Mouse (Mus musculus) intestine, postnatal 0 days (tissue): ENCODE results near the gene Coa4. TPM values are rescaled to one million over a fixed set of nuclear protein-coding genes. Genes with fewer than 3 reads are reported as not detected.
A peak's percentile ranks its signal among the peaks of the same experiment; 100 is the strongest.

Experiments
- ATAC-seq: fragments of 200-750 bp; cut with Nextera tagmentation; 2 replicates; pipeline ENCODE4 v1.8.0; 2017; ENCODE audit warnings: mild to moderate bottlenecking, moderate TSS enrichment, moderate library complexity
- H3K27ac ChIP-seq: fragments of 300-500 bp; sonication (generic); 2 replicates; pipeline ENCODE4 v1.5.1; 2014; ENCODE audit warnings: mild to moderate bottlenecking, low read depth, low read length, moderate library complexity
- H3K27me3 ChIP-seq: fragments of 300-500 bp; sonication (generic); replicated peaks from 2 replicates; pipeline ENCODE4 v1.6.1; 2014; ENCODE audit warnings: low read length, mixed read lengths; ENCODE audit not compliant: control insufficient read depth, insufficient read depth
- H3K36me3 ChIP-seq: fragments of 300-500 bp; sonication (generic); 2 replicates; pipeline ENCODE4 v1.6.1; 2014; ENCODE audit warnings: mild to moderate bottlenecking, moderate library complexity; ENCODE audit not compliant: control insufficient read depth, insufficient read depth
- H3K4me1 ChIP-seq: fragments of 300-500 bp; sonication (generic); replicated peaks from 2 replicates; pipeline ENCODE4 v1.6.1; 2014; ENCODE audit warnings: antibody characterized with exemption, low read length, mixed read lengths; ENCODE audit not compliant: control insufficient read depth, insufficient read depth
- H3K4me2 ChIP-seq: fragments of 300-500 bp; sonication (generic); replicated peaks from 2 replicates; pipeline ENCODE4 v1.6.1; 2014; ENCODE audit warnings: low read depth, mild to moderate bottlenecking, moderate library complexity
- H3K4me3 ChIP-seq: fragments of 300-500 bp; sonication (generic); 2 replicates; pipeline ENCODE4 v1.5.1; 2014; ENCODE audit warnings: low read depth, low read length
- H3K9ac ChIP-seq: fragments of 300-500 bp; sonication (generic); 2 replicates; pipeline ENCODE4 v1.6.1; 2014; ENCODE audit warnings: mild to moderate bottlenecking, low read depth, low read length
- H3K9me3 ChIP-seq: fragments of 300-500 bp; sonication (generic); 2 replicates; pipeline ENCODE4 v1.6.1; 2016; ENCODE audit warnings: mixed run types; ENCODE audit not compliant: control insufficient read depth
- CTCF ChIP-seq: sonication (generic); IDR thresholded peaks from 2 replicates; pipeline ENCODE4 v1.5.1; 2016; ENCODE audit warnings: low read depth, mild to moderate bottlenecking, control low read depth, antibody characterized with exemption, moderate library complexity
- WGBS: fragments of 180-500 bp; shearing (Covaris S2); extraction: QIAGEN DNeasy Blood & Tissue Kit; methylation state at CpG from one replicate; pipeline ENCODE4 v1.1.7; 2014; 5-methylcytosine and 5-hydroxymethylcytosine counted together
- polyA plus RNA-seq: library from polyadenylated mRNA; unstranded; fragments of >200 nt; fragmentation: Nextera tagmentation; extraction: Ambion mirVana; gene quantifications from 2 replicates; pipeline ENCODE4 v1.2.1, GENCODE M21; 2015

Coa4 gene
- polyA plus RNA-seq, 1 experiment from 2014 or later: 54.1 TPM

GRCm38 (mm10) chr7:100582235-100582634, 45.4 kb downstream of the Coa4 start:
- ATAC-seq: no peak
- TF ChIP-seq CTCF: no peak

DNA sequence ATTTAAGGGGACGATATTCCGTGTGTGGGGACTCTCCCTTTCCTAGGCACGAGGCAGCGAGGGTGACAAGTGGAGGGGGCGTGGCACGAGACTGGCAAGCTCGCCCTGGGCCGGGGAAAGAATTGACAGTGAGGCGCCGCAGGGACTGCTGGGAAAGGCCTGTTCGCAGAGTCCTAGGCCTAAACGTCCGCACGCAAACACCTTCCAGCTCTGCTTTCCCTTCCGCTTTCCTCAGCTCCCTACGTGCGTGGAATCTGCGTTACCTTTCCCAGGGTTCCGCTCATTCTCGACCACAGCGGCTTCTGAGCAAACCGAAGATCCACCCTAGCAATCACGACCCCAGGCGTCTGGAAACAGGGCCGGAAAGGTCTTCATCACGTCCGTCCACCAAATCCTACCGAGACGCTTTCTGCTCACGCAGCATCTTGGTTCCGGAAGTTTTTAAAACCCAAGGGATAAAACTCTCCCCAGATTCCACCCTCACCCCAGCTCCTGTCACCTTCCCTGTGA, 45.9 kb downstream of the Coa4 start:
- Histone ChIP-seq H3K9me3 (no peaks in the 10 kb centered on the region), H3K4me2 (peak overlapping the region; percentile 71), H3K4me3 (peak overlapping the region; percentile 54), H3K9ac (peak overlapping the region; percentile 83), H3K27ac (peak overlapping the region; percentile 89), H3K36me3 (no peaks in the 10 kb centered on the region), H3K4me1 (peaks cover 2% of the 10 kb centered on the region; the same call in 1 of the 2 replicates), H3K27me3 (no peaks in the 10 kb centered on the region)
- no peak for TF ChIP-seq CTCF
- WGBS: under 1% methylated on average over 31 of the region's 31 CpGs
- peak; percentile 89 for ATAC-seq

More at GRCm38 (mm10) chr7:100582235-100582634, 45.4 kb downstream of the Coa4 start:
- Histone ChIP-seq H3K9me3 (no peaks in the 10 kb centered on the region), H3K27ac (peak overlapping the region; percentile 89; the same call in 1 of the 2 replicates), H3K27me3 (no peaks in the 10 kb centered on the region), H3K4me2 (peak overlapping the region; percentile 71), H3K36me3 (no peaks in the 10 kb centered on the region), H3K4me1 (peaks cover 2% of the 10 kb centered on the region; the same call in 1 of the 2 replicates), H3K9ac (peak overlapping the region; percentile 83; the same call in 1 of the 2 replicates), H3K4me3 (peak overlapping the region; percentile 54)
- 38% methylated on average over 7 of the region's 7 CpGs for WGBS

DNA sequence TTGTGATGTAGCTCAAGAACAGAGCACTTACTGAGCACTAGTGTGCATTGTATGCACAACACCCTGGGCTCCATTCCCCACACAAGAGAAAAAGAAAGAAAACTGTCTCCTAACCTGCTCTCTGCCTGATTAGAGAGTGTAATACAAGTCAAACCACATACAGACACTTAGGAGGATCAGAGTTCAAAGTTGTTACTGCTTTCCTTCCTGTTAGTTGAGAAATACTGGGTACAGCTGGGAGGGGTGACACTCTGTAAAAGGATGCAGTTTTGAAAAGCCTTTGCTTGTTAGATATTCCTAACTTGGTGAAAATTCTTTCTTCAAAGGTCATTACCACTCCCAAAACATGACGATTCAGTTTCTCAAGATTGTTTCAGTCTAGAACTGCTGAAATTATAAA, 52.9 kb downstream of the Coa4 start:
- no peaks in the 10 kb centered on the region for H3K4me1 ChIP-seq
- ATAC-seq: peak; percentile 66
- no peaks in the 10 kb centered on the region for H3K27me3 ChIP-seq
- peak overlapping the region; percentile 38; the same call in 1 of the 2 replicates for H3K9ac ChIP-seq
- H3K36me3 ChIP-seq: no peaks in the 10 kb centered on the region
- WGBS: 14% methylated on average over 1 of the region's 1 CpGs
- no peak overlapping the region for H3K4me3 ChIP-seq
- H3K4me2 ChIP-seq: peak overlapping the region; percentile 44
- no peaks in the 10 kb centered on the region for H3K9me3 ChIP-seq
- no peak for TF ChIP-seq CTCF
- H3K27ac ChIP-seq: peak overlapping the region; percentile 88

Other genes with a start within 250 kb of the Coa4 start
- gene C2cd3, start 164.8 kb upstream of the Coa4 start, polyA plus RNA-seq: 4.5 and 5.7 TPM in 2 replicates
- gene Ppme1, start 164.8 kb upstream of the Coa4 start, polyA plus RNA-seq: 22.7 and 23.5 TPM in 2 replicates
- gene Ucp3, start 64.1 kb upstream of the Coa4 start, polyA plus RNA-seq: not detected in 2 replicates
- 266 and 281 TPM in 2 replicates for gene Ucp2, start 43.7 kb upstream of the Coa4 start, polyA plus RNA-seq
- gene Dnajb13, start 22.1 kb upstream of the Coa4 start, polyA plus RNA-seq: 0.09 and 0.17 TPM in 2 replicates
- gene Rab6a, start 70.3 kb downstream of the Coa4 start, polyA plus RNA-seq: 122 and 123 TPM in 2 replicates
- gene Mrpl48, start 71.2 kb downstream of the Coa4 start, polyA plus RNA-seq: 89.4 and 94.8 TPM in 2 replicates
- 12.9 and 14.6 TPM in 2 replicates for gene Plekhb1, start 125.3 kb downstream of the Coa4 start, polyA plus RNA-seq
- 13.2 and 14.6 TPM in 2 replicates for gene Fam168a, start 169.6 kb downstream of the Coa4 start, polyA plus RNA-seq